Mouse (Mus musculus) heart, postnatal 14 days (tissue): Measurements from ENCODE around the gene Scn4a. TPM values are rescaled to one million over a fixed set of nuclear protein-coding genes. Genes with fewer than 3 reads are reported as not detected.

Source experiments
- DNase-seq, 2 experiments: peaks; one replicate each; pipeline ENCODE4 v3.0.0; 2021 to 2022
- intact Hi-C: fragments of 180-260 bp; cut with DNase I; formaldehyde crosslinking; loops from one replicate; pipeline ENCODE4 v1.15.1; 2025
- total RNA-seq, 2 experiments: library from RNA; stranded (reverse); gene quantifications; 2 replicates each; pipeline ENCODE4 v1.2.3; 2021

The Scn4a gene
- total RNA-seq, 2 experiments from 2014 or later: 6.8 to 7.9 TPM

DNA sequence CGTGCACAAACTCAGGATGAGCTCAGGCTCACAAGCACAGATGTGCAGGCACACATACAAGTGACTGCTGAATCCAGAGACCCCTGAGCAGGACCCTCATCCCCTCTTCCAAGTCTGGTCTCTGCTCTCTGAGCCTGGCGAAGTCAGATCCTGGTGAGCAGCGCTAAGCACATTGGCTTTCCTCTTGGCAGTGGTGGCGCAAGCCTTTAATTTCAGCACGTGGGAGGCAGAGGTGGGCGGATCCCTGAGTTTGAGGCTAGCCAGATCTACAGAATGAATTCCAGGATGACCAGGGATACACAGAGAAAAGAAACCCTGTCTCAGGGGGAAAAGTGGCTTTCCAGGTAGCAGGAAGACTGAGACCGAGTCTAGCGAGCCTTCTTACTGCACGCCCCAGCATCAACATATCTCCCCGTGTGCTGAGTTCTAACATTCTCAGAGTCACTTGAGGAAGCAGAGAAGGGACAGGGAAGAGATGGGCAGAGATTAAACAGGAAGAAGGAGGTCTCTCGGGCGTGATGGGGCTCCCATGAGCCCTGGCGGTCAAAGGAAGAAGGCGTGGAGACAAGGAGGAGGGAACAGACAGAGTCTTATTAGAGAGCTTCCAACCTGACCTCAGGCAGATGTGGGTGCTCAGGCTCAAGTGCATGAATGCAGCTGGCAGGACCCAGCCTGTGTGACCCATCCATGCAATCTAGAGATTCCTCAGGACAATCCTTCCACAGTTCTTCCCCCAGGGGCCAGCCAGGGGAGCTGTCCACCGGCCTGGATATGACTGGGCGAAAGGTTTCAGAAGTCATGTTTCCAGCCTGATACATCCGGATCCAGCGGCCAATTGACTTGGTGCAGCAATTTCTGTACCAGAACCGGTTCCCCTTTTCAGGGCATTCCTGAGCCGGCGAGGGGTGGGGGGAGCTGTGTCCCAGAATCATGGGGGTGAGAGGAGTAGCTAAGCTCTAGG, 34.4 kb downstream of the Scn4a start:
- DNase-seq: no peak
- intact Hi-C loops: no loop called here

DNA sequence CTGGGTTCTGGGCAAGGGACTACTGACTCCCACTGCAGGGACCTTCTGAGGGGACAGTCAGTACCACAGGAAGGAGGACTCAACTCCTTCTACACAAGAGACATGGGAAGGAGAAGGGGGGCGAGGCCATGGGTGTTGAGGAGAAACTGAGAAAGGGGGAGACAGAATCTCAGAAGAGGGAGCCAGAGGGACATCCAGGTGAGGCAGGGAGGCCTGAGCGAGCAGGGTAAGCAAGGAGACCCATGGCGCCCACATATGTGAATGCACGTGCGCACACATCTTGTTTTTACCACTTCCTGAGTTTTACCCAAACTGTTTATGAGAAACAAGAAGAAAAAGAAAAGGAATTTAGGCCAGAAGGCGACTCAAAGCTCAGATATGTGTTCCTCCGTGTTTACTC, 35.3 kb downstream of the Scn4a start:
- no peak for DNase-seq
- intact Hi-C loops: no loop called here

DNA sequence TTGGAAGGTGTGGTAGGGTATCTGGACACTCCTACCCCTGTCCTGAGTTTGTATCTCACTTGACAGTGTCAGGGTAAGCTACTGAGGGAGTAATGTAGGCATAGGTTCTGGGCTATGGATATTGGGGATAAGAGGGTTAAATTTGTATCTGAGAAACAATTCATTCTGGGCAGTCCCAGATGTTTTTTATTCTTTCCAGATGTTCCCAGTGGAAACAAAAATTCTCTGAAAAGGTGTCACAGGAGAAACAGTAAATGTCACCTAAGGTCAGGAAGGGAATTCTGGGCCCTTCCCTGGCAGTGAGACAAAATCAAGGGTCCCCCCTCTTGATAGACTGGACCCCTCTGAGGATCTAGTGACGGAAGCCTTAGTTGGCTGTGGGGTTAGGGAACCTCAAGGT, 36.7 kb downstream of the Scn4a start:
- intact Hi-C loops: no loop called here

GRCm38 (mm10) chr11:106314333-106314812, 38.7 kb downstream of the Scn4a start, which contains the start of gene Cd79b:
TSS of gene Cd79b (minus strand) at chr11:106314762.
- no peak for DNase-seq
- intact Hi-C loops: no loop called here

More for the DNA sequence above, 36.7 kb downstream of the Scn4a start:
- no peak for DNase-seq

GRCm38 (mm10) chr11:106313533-106313932, 39.6 kb downstream of the Scn4a start:
- no peak for DNase-seq
- intact Hi-C loops: no loop called here

DNA sequence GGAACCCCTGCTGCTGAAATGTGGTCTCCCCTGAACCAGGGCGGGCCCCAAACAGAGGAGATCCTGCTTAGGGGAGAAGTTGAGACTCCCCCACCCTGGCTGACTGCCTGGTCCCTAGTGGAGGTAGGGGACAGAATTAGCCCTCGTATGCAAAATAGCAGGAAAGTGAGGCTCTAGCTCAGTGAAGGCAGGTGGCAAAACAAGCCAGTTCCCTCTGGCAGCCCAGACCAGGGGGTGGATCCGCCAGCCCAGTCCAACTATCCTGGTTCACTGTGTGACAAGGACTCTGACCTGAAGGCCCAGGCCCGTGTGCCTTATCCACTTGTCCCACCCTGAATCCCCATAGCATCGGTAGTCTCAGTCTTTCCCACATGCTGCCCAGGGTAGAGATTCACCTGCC, 43.0 kb downstream of the Scn4a start:
- intact Hi-C loops: no loop called here
- no peak for DNase-seq

- intact Hi-C loops: no loop called here
- DNase-seq: no peak
These were observed 44.9 kb downstream of the Scn4a start for GRCm38 (mm10) chr11:106308162-106308561.

GRCm38 (mm10) chr11:106307432-106307831, 45.7 kb downstream of the Scn4a start:
- DNase-seq: no peak
- intact Hi-C loops: no loop called here

GRCm38 (mm10) chr11:106306758-106307157, 46.3 kb downstream of the Scn4a start:
- no peak for DNase-seq
- intact Hi-C loops: no loop called here

DNA sequence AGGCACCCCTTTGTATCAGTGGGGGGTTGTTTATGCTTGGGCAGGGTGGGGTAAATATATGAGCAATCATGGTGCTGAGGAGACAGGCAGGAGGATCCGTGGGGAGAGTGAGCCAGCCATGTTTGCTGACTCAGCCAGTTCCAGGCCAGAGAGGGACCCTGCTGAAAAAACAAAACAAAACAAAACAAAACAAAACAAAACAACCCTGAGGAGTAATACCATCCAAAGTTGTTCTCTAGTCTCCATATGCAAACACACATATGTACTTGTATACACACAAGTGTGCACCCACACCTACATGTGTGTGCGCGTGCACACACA, 47.1 kb downstream of the Scn4a start:
- no peak for DNase-seq
- intact Hi-C loops: no loop called here

DNA sequence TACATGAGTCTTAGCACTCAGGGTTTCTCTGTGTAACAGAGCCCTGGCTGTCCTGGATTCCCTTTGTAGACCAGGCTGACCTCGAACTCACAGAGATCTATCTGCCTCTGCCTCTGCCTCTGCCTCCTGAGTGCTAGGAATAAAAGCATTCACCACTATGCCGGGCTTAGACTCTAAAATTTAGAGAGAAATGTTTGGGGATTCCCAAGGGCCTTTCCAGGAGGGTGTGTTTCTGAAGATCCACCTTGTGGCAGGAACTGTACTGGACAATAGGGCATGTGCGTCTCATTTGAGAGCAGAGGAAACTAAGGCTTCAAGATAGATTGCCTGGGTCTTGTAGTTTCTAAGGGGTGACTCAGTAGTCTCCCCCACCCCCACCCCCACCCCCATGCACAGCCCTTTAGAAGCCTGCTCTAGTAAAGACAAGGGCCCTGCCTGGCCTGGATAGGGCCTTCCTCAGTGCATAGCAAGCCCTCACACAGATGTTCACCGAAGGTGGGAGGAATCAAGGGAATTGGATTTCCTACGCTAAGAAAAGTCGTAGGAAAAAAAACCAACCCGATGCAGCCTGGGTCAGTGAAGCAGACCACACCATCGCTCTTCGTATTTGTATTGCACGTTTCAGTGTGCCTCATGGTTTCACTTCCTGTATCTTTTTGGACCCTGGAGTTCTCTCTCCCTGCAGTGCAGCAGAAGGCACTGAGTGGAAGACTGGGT, 47.6 kb downstream of the Scn4a start:
- no peak for DNase-seq
- intact Hi-C loops: no loop called here

- peak; percentile 72 to 83 for DNase-seq
- intact Hi-C loops: loop anchor here (1.0 kb wide), 2 partner anchors 23 to 90 kb away; no protein-coding TSS in a partner anchor
These were observed 50.5 kb downstream of the Scn4a start for GRCm38 (mm10) chr11:106302634-106303033.

GRCm38 (mm10) chr11:106301765-106302164, 51.3 kb downstream of the Scn4a start, which contains the start of gene Gh:
TSS of gene Gh (minus strand) at chr11:106301865.
- intact Hi-C loops: loop anchor here (1.0 kb wide), 3 partner anchors 24 to 91 kb away; no protein-coding TSS in a partner anchor

GRCm38 (mm10) chr11:106291861-106292260, 61.2 kb downstream of the Scn4a start:
- DNase-seq: no peak
- intact Hi-C loops: no loop called here

More at GRCm38 (mm10) chr11:106301765-106302164, 51.3 kb downstream of the Scn4a start, which contains the start of gene Gh:
- DNase-seq: no peak

GRCm38 (mm10) chr11:106290376-106290775, 62.7 kb downstream of the Scn4a start:
- intact Hi-C loops: no loop called here
- DNase-seq: no peak

DNA sequence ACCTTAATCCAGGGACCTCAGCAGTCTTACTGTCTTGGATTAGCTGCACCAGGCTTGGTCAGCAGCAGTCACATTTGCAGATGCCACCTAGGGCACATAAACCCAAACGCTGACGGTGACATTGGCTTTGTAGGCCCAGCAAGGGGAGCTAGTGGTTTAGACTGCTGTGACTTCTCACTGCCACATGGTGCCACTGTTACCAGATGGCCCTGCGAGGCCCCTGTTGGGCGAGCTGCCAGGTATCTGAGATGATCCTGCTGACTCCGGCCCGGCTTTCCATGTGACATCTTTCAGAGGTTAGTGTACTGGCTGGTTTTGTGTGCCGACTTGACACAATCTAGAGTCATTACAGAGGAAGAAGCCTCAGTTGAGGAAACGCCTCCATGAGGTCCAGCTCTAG, 63.7 kb downstream of the Scn4a start:
- peak; percentile 71 to 81 for DNase-seq
- intact Hi-C loops: no loop called here

DNA sequence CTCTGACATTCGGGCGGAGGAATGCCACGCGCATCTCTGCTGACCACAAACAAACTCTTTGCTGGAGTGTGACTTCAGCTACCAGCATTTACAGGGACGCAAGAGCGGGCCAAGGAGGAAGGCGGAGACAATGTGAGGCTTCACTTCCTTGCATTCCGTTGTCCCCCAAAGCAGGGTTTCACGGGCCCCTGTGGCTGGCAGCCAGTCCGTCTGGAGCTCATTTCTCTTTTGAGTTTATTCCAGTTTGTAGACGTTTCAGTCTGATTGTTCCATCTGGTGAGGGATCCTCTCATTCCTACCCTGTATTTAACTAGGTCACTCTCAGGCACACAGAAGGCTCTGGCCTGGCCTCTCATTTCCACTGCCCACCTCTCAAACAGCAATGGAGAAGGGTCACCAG, 66.1 kb downstream of the Scn4a start:
- intact Hi-C loops: no loop called here
- DNase-seq: no peak

DNA sequence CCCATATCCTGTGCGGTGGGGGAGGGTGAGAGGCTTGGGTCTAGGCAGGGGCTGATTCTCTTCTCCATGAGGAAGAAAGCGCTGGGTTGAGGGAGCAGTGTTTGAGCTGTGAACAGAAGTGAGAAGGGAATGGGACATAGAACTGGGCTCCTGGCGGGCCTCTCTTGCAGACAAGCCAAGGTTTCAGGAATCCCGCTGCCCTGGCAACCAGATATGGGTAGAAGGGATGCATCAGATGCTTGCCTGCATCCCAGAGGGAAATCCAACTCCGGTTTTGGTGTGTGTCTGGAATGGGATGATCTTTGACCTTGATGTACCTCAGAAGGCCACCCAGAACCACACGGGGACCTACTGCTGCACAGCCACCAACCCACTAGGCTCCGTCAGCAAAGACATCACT, 66.9 kb downstream of the Scn4a start:
- intact Hi-C loops: no loop called here
- no peak for DNase-seq

GRCm38 (mm10) chr11:106284126-106284525, 69.0 kb downstream of the Scn4a start:
- no peak for DNase-seq
- intact Hi-C loops: no loop called here

GRCm38 (mm10) chr11:106283371-106283770, 69.7 kb downstream of the Scn4a start:
- intact Hi-C loops: no loop called here

GRCm38 (mm10) chr11:106282452-106282851, 70.6 kb downstream of the Scn4a start:
- intact Hi-C loops: no loop called here
- DNase-seq: no peak

More at GRCm38 (mm10) chr11:106283371-106283770, 69.7 kb downstream of the Scn4a start:
- DNase-seq: no peak
